Mouse (Mus musculus): ENCODE measurements around the gene Pet100. TPM values are rescaled to one million over a fixed set of nuclear protein-coding genes. Genes with fewer than 3 reads are reported as not detected.

Gene Pet100
- polyA plus RNA-seq, 1 experiment from 2014 or later, result 91.2 TPM

DNA sequence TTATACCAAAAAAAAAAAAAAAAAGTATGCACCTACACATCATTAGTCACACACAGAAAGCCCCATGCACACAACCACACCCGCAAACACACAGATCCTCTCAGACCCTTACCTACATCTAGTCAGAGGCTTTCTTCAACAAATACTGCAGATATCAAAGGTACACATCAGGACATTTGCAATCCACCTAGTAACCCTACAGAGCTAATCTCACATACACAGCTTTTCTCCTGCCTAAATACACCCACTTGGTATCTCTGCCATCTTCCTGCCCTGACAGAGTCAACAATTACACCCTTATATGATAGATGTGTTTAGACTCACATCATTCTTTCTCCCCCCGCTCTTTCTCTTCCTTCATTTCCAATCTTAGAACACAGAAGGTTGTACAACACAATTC, 34.9 kb upstream of the Pet100 start:
- H3K4me3 ChIP-seq (ENCODE audit: low read depth, low read length), result no peak overlapping the region
- no peak overlapping the region for H3K27ac ChIP-seq (ENCODE audit: low read depth)
- 73% methylated on average over 2 of the region's 2 CpGs for WGBS (ENCODE audit: insufficient replicate concordance)
- TF ChIP-seq CTCF (IDR thresholded peaks at IDR 0.05; ENCODE audit: low read depth) (no peak), EP300 (IDR thresholded peaks at IDR 0.05; ENCODE audit: low read depth) (0 out of 2 replicates have a peak, but pooled peaks have one; percentile 8)
- H3K36me3 ChIP-seq (replicated peaks; ENCODE audit: insufficient read depth, low read length), result no peaks in the 10 kb centered on the region
- no peak for ATAC-seq
- H3K4me1 ChIP-seq (ENCODE audit: insufficient read depth), result peaks cover 4% of the 10 kb centered on the region; the same call in 1 of the 2 replicates
- H3K9ac ChIP-seq (replicated peaks), result no peak overlapping the region
- no peak overlapping the region for H3K4me2 ChIP-seq (ENCODE audit: low read depth, low read length)
- no peak for DNase-seq
- H3K27me3 ChIP-seq (ENCODE audit: insufficient read depth, low read length), result peaks cover 10% of the 10 kb centered on the region; the same call in 1 of the 2 replicates
- H3K9me3 ChIP-seq (ENCODE audit: low read length), result no peaks in the 10 kb centered on the region

GRCm38 (mm10) chr8:3586993-3587390, 34.4 kb upstream of the Pet100 start, which contains the start of gene Camsap3:
Gene Camsap3, plus strand, starts transcription at chr8:3587293.
- Histone ChIP-seq H3K27me3 (ENCODE audit: insufficient read depth, low read length) (peaks cover 10% of the 10 kb centered on the region; the same call in 1 of the 2 replicates), H3K9me3 (ENCODE audit: low read length) (no peaks in the 10 kb centered on the region), H3K4me3 (ENCODE audit: low read depth, low read length) (peak within 1 kb of the TSS; percentile 71), H3K36me3 (replicated peaks; ENCODE audit: insufficient read depth, low read length) (no peaks in the 10 kb centered on the region), H3K4me1 (ENCODE audit: insufficient read depth) (peaks cover 4% of the 10 kb centered on the region; the same call in 1 of the 2 replicates), H3K27ac (ENCODE audit: low read depth) (peak within 1 kb of the TSS; percentile 71), H3K9ac (replicated peaks) (peak within 1 kb of the TSS; percentile 61), H3K4me2 (ENCODE audit: low read depth, low read length) (peak within 1 kb of the TSS; percentile 83)
- TF ChIP-seq EP300 (IDR thresholded peaks at IDR 0.05; ENCODE audit: low read depth), result no peak
- TF ChIP-seq CTCF (IDR thresholded peaks at IDR 0.05; ENCODE audit: low read depth), result no peak
- WGBS (ENCODE audit: insufficient replicate concordance), result 11% methylated on average over 7 of the region's 7 CpGs
- 0 out of 2 replicates have a peak, but pooled peaks have one; percentile 2 for ATAC-seq
- no peak for DNase-seq

DNA sequence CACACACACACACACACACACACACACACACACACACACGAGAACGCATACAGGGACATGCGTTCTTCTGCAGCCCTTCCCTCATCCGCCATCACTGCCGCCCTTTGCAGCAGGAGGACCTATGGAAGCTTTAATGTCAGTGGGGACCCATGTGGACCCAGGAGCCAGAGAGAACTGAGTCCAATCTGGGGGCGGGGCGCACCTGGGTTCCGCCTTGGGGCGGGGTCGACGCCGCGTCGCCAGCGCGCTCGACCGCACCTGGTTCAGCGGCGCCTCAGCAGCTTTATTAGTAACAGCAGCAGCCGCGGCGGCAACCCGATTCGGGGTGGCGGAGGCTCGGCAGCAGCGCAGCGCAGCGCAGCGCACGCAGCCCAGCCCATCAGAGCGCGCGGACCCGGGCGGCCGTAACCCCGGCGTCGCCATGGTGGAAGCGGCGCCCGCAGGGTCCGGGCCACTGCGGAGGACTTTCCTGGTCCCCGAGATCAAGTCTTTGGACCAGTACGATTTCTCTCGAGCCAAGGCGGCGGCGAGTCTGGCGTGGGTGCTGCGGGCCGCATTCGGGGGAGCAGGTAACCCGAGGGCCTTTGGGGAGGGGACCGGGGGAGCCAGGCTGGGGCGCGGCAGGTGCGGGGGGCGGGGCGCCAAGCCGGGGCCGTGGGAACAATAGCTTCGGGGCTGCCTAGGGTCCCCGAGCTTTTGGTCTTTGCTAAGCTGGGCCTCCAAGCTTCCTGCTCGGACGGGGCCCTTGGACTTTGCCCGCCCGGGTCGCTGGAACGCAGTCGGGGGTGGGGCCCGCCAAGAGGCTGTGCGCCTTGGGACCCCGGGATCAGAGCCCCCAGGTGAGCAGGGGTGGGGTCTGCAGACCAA, 33.7 kb upstream of the Pet100 start:
- peaks cover 4% of the 10 kb centered on the region; the same call in 1 of the 2 replicates for H3K4me1 ChIP-seq (ENCODE audit: insufficient read depth)
- peak; percentile 85 for ATAC-seq
- peaks cover 10% of the 10 kb centered on the region; the same call in 1 of the 2 replicates for H3K27me3 ChIP-seq (ENCODE audit: insufficient read depth, low read length)
- H3K9ac ChIP-seq (replicated peaks), result peak overlapping the region; percentile 61
- DNase-seq, result peak; percentile 78
- no peak for TF ChIP-seq CTCF (IDR thresholded peaks at IDR 0.05; ENCODE audit: low read depth)
- TF ChIP-seq EP300 (IDR thresholded peaks at IDR 0.05; ENCODE audit: low read depth), result no peak
- H3K4me2 ChIP-seq (ENCODE audit: low read depth, low read length), result peak overlapping the region; percentile 83
- peak overlapping the region; percentile 71 for H3K27ac ChIP-seq (ENCODE audit: low read depth)
- peak overlapping the region; percentile 71 for H3K4me3 ChIP-seq (ENCODE audit: low read depth, low read length)
- WGBS (ENCODE audit: insufficient replicate concordance), result under 1% methylated on average over 56 of the region's 77 CpGs
- no peaks in the 10 kb centered on the region for H3K9me3 ChIP-seq (ENCODE audit: low read length)
- H3K36me3 ChIP-seq (replicated peaks; ENCODE audit: insufficient read depth, low read length), result no peaks in the 10 kb centered on the region

DNA sequence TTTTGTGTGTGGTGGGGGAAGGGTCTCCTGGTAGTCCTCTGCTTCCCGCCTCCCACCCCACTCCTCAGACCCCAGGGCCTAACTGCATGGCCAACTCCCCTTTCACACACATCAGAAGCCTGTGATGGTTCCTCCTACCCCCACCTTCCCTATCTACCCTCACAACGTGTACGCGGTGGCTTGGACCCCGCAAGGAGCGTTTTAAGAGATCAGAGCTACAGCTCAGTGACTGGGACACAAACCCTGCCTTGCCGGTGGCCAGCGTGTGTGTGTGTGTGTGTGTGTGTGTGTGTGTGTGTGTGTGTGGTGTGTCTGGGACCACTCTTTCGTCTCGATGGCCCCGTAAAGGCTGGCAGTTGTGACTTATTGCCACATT, 33.1 kb upstream of the Pet100 start:
- WGBS (ENCODE audit: insufficient replicate concordance), result 5% methylated on average over 11 of the region's 11 CpGs
- peak overlapping the region; percentile 71 for H3K27ac ChIP-seq (ENCODE audit: low read depth)
- ATAC-seq, result peak; percentile 30; the same call in 1 of the 2 replicates
- peaks cover 4% of the 10 kb centered on the region; the same call in 1 of the 2 replicates for H3K4me1 ChIP-seq (ENCODE audit: insufficient read depth)
- peak overlapping the region; percentile 83 for H3K4me2 ChIP-seq (ENCODE audit: low read depth, low read length)
- no peak for TF ChIP-seq CTCF (IDR thresholded peaks at IDR 0.05; ENCODE audit: low read depth)
- no peak for TF ChIP-seq EP300 (IDR thresholded peaks at IDR 0.05; ENCODE audit: low read depth)
- H3K9ac ChIP-seq (replicated peaks), result peak overlapping the region; percentile 61
- no peaks in the 10 kb centered on the region for H3K36me3 ChIP-seq (replicated peaks; ENCODE audit: insufficient read depth, low read length)
- H3K9me3 ChIP-seq (ENCODE audit: low read length), result no peaks in the 10 kb centered on the region
- H3K4me3 ChIP-seq (ENCODE audit: low read depth, low read length), result peak overlapping the region; percentile 71
- DNase-seq, result no peak
- peaks cover 10% of the 10 kb centered on the region; the same call in 1 of the 2 replicates for H3K27me3 ChIP-seq (ENCODE audit: insufficient read depth, low read length)

GRCm38 (mm10) chr8:3593470-3593869, 27.9 kb upstream of the Pet100 start:
- Histone ChIP-seq H3K4me1 (ENCODE audit: insufficient read depth) (0 out of 2 replicates have a peak, but pooled peaks cover 3% of the 10 kb centered on the region), H3K27me3 (ENCODE audit: insufficient read depth, low read length) (no peaks in the 10 kb centered on the region), H3K27ac (ENCODE audit: low read depth) (no peak overlapping the region), H3K36me3 (replicated peaks; ENCODE audit: insufficient read depth, low read length) (no peaks in the 10 kb centered on the region), H3K4me3 (ENCODE audit: low read depth, low read length) (no peak overlapping the region), H3K9me3 (ENCODE audit: low read length) (no peaks in the 10 kb centered on the region), H3K9ac (replicated peaks) (no peak overlapping the region), H3K4me2 (ENCODE audit: low read depth, low read length) (no peak overlapping the region)
- DNase-seq (no peak), ATAC-seq (no peak)
- TF ChIP-seq EP300 (IDR thresholded peaks at IDR 0.05; ENCODE audit: low read depth) (no peak), CTCF (IDR thresholded peaks at IDR 0.05; ENCODE audit: low read depth) (no peak)
- 54% methylated on average over 3 of the region's 3 CpGs for WGBS (ENCODE audit: insufficient replicate concordance)

DNA sequence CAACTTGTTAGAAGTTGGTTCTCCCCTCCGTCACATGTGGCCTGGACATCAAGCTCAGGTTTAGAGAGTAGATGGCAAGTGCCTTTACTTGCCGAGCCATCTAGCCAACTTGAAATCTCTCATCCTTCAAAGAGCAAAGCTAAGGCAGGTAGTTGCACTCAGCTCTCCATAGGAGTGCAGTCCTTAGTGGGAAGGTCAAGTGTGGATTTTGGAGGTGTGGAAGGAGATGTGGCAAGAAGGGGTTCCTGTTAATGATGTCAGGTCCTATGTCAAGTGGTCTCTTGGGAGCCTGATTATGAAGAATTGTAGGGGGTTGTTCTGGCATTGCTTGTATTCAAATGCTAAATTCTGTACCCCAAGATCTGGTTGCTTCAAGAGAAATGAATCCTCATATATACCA, 26.9 kb upstream of the Pet100 start:
- no peak for ATAC-seq
- no peak for TF ChIP-seq CTCF (IDR thresholded peaks at IDR 0.05; ENCODE audit: low read depth)
- no peak for TF ChIP-seq EP300 (IDR thresholded peaks at IDR 0.05; ENCODE audit: low read depth)
- H3K27me3 ChIP-seq (ENCODE audit: insufficient read depth, low read length), result no peaks in the 10 kb centered on the region
- no peak overlapping the region for H3K4me2 ChIP-seq (ENCODE audit: low read depth, low read length)
- no peaks in the 10 kb centered on the region for H3K36me3 ChIP-seq (replicated peaks; ENCODE audit: insufficient read depth, low read length)
- DNase-seq, result no peak
- H3K27ac ChIP-seq (ENCODE audit: low read depth), result no peak overlapping the region
- 0 out of 2 replicates have a peak, but pooled peaks cover 3% of the 10 kb centered on the region for H3K4me1 ChIP-seq (ENCODE audit: insufficient read depth)
- no peak overlapping the region for H3K9ac ChIP-seq (replicated peaks)
- 79% methylated on average over 2 of the region's 2 CpGs for WGBS (ENCODE audit: insufficient replicate concordance)
- no peaks in the 10 kb centered on the region for H3K9me3 ChIP-seq (ENCODE audit: low read length)
- H3K4me3 ChIP-seq (ENCODE audit: low read depth, low read length), result no peak overlapping the region

All from liver, postnatal 0 days (tissue).